Mouse (Mus musculus) heart, postnatal 0 days (tissue): Measurements from ENCODE around the gene Syf2.

Experiments used
- CTCF ChIP-seq: IDR thresholded peaks from 2 replicates; pipeline ENCODE4 v1.5.1; 2016; ENCODE audit warnings: antibody characterized with exemption, control low read depth, low read depth
- EP300 ChIP-seq: IDR thresholded peaks from 2 replicates; pipeline ENCODE4 v1.6.1; 2016; ENCODE audit warnings: antibody characterized with exemption, low read depth

DNA sequence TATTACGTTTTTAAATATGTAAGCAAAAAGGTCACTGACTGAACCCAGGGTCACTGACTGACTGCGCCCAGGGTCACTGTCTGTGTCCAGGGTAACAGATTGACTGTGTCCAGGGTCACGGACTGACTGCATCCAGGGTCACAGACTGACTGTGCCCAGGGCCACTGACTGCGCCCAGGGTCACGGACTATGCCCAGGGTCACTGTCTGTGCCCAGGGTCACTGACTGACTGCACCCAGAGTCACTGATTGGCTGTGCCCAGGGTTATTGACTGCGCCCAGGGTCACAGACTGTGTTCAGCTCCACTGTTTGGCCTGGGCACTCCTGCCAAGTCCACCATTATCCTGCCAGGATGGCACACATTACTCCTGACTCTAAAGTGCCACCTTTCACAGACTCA is 33.4 kb upstream of the Syf2 start:
- TF ChIP-seq CTCF = no peak
- TF ChIP-seq EP300 = no peak
